In genomic region chr6:54391765-54392164, GRCm38 (mm10) we compare ENCODE assay signal across 11 mouse cellular contexts. TPM values are rescaled to one million over a fixed set of nuclear protein-coding genes. Genes with fewer than 3 reads are reported as not detected.
A peak's percentile ranks its signal among the peaks of the same experiment; 100 is the strongest.
DNase-seq lines count a peak whose midpoint lies in the region; ATAC-seq lines count a peak whose summit lies in the region.
"Had no signal": no experiment of that assay in that cellular context is flagged by ENCODE, and none has a peak within 500 bp of the region (broad histone marks: within the 10 kb centered on the region; RNA-seq: fewer than 3 reads in every experiment).

No protein-coding gene starts in this region.

- H3K4me3 ChIP-seq in forebrain, embryonic 11.5 days (ENCODE audit: low read depth, low read length) = no peak overlapping the region
- H3K4me3 ChIP-seq in forebrain, embryonic 10.5 days = no peak overlapping the region
- H3K4me3 ChIP-seq in midbrain, embryonic 14.5 days (replicated peaks; ENCODE audit: low read depth, low read length) = no peak overlapping the region
- H3K4me3 ChIP-seq: heart, embryonic 15.5 days; neural tube, embryonic 12.5 days had no signal

- H3K36me3 ChIP-seq in forebrain, embryonic 11.5 days (ENCODE audit: control insufficient read depth, insufficient read depth, low read length) = no peaks in the 10 kb centered on the region
- no peaks in the 10 kb centered on the region for H3K36me3 ChIP-seq in forebrain, embryonic 10.5 days (replicated peaks)
- H3K36me3 ChIP-seq in midbrain, embryonic 14.5 days (ENCODE audit: control insufficient read depth, insufficient read depth, low read length) = no peaks in the 10 kb centered on the region
- H3K36me3 ChIP-seq: G1E; heart, embryonic 15.5 days; neural tube, embryonic 12.5 days had no signal

- 7% methylated on average over 3 of the region's 3 CpGs for WGBS in forebrain, embryonic 11.5 days
- 5% methylated on average over 3 of the region's 3 CpGs for WGBS in forebrain, embryonic 10.5 days
- WGBS in midbrain, embryonic 14.5 days = 1% methylated on average over 3 of the region's 3 CpGs

- no peak for ATAC-seq in forebrain, embryonic 11.5 days (replicated peaks; ENCODE audit: low FRiP score)
- no peak for ATAC-seq in midbrain, embryonic 14.5 days (ENCODE audit: low FRiP score, low TSS enrichment)
- ATAC-seq in inflammation-experienced regulatory T-cells, adult 6 months = no peak

- no peak overlapping the region for H3K27ac ChIP-seq in forebrain, embryonic 11.5 days (ENCODE audit: low read depth, low read length)
- no peak overlapping the region for H3K27ac ChIP-seq in forebrain, embryonic 10.5 days
- no peak overlapping the region; the same call in 1 of the 2 replicates for H3K27ac ChIP-seq in midbrain, embryonic 14.5 days (replicated peaks; ENCODE audit: low read depth, low read length)
- H3K27ac ChIP-seq: heart, embryonic 15.5 days; neural tube, embryonic 12.5 days had no signal

- H3K9me3 ChIP-seq in forebrain, embryonic 11.5 days (ENCODE audit: control insufficient read depth, low read length) = no peaks in the 10 kb centered on the region
- H3K9me3 ChIP-seq in forebrain, embryonic 10.5 days = no peaks in the 10 kb centered on the region
- H3K9me3 ChIP-seq in midbrain, embryonic 14.5 days (ENCODE audit: control insufficient read depth, low read length) = no peaks in the 10 kb centered on the region
- H3K9me3 ChIP-seq: heart, embryonic 15.5 days; neural tube, embryonic 12.5 days had no signal

- no peaks in the 10 kb centered on the region for H3K4me1 ChIP-seq in forebrain, embryonic 11.5 days (replicated peaks; ENCODE audit: control insufficient read depth, insufficient read depth, low read length)
- H3K4me1 ChIP-seq in forebrain, embryonic 10.5 days = peaks cover 20% of the 10 kb centered on the region
- no peaks in the 10 kb centered on the region for H3K4me1 ChIP-seq in midbrain, embryonic 14.5 days (ENCODE audit: control insufficient read depth, insufficient read depth, low read length)
- H3K4me1 ChIP-seq: neural tube, embryonic 12.5 days had no signal

- peak; percentile 74 for DNase-seq in forebrain, embryonic 11.5 days (ENCODE audit: low spot score)
- DNase-seq in forebrain, embryonic 10.5 days (ENCODE audit: extremely low spot score, low spot score) = no peak
- peak; percentile 73 for DNase-seq in right cerebral cortex, postnatal 14 days
- DNase-seq in right cerebral cortex, adult 18-20 months = no peak
- DNase-seq in cerebellum, adult 8-10 months = peak; percentile 65
- peak; percentile 65 for DNase-seq in heart, postnatal 4 days
- peak; percentile 93 for DNase-seq in midbrain, embryonic 14.5 days

- no peak overlapping the region for H3K9ac ChIP-seq in forebrain, embryonic 11.5 days (ENCODE audit: low read length)
- H3K9ac ChIP-seq in midbrain, embryonic 14.5 days (replicated peaks; ENCODE audit: low read length) = no peak overlapping the region
- H3K9ac ChIP-seq: heart, embryonic 15.5 days; neural tube, embryonic 12.5 days had no signal

- no peaks in the 10 kb centered on the region for H3K27me3 ChIP-seq in forebrain, embryonic 11.5 days (ENCODE audit: control insufficient read depth, insufficient read depth, low read length)
- peaks cover 26% of the 10 kb centered on the region; the same call in 1 of the 2 replicates for H3K27me3 ChIP-seq in forebrain, embryonic 10.5 days (ENCODE audit: poor library complexity, severe bottlenecking)
- no peaks in the 10 kb centered on the region for H3K27me3 ChIP-seq in midbrain, embryonic 14.5 days (ENCODE audit: control insufficient read depth, insufficient read depth, low read length)
- H3K27me3 ChIP-seq: heart, embryonic 15.5 days; neural tube, embryonic 12.5 days had no signal

- no peak overlapping the region for H3K4me2 ChIP-seq in forebrain, embryonic 11.5 days (ENCODE audit: low read depth, low read length, severe bottlenecking)
- no peak overlapping the region for H3K4me2 ChIP-seq in midbrain, embryonic 14.5 days (ENCODE audit: low read length)
- H3K4me2 ChIP-seq: heart, embryonic 15.5 days; neural tube, embryonic 12.5 days had no signal

RNA-seq across cellular contexts. Expression of gene Wipf3, which starts 37.6 kb away (rescaled TPM):
- 0.96 and 1.3 TPM in 2 replicates for polyA plus RNA-seq in forebrain, embryonic 11.5 days (2014; fragmentation: Nextera tagmentation; extraction: Ambion mirVana)
- 0.72 and 0.90 TPM in 2 replicates for polyA plus RNA-seq in forebrain, embryonic 10.5 days (2016; fragmentation: Nextera tagmentation; extraction: Ambion mirVana)
- total RNA-seq in heart, postnatal 4 days (2021) = 10 to 100 TPM; 15.2 to 15.9 TPM
- 4.8 and 5.0 TPM in 2 replicates for polyA plus RNA-seq in midbrain, embryonic 14.5 days (2014; fragmentation: Nextera tagmentation; extraction: Ambion mirVana)
- under 1 TPM in 1 of 3 experiments, not detected in 2; 0.19 TPM for polyA plus RNA-seq in inflammation-experienced regulatory T-cells, adult 6 months (2017; shearing (Covaris generic))
- polyA plus RNA-seq: G1E had no signal

Comparison
In these comparisons a context has a peak if more than half of its experiments do, and no peak if none do; other contexts are left out.
1. DNase-seq: peak in forebrain, embryonic 11.5 days (single experiment), right cerebral cortex, postnatal 14 days (single experiment), cerebellum, adult 8-10 months (single experiment), heart, postnatal 4 days (single experiment) and midbrain, embryonic 14.5 days (single experiment); none in forebrain, embryonic 10.5 days (single experiment) and right cerebral cortex, adult 18-20 months (single experiment).